ENCODE assay signal across 17 mouse cellular contexts in the genomic region with DNA sequence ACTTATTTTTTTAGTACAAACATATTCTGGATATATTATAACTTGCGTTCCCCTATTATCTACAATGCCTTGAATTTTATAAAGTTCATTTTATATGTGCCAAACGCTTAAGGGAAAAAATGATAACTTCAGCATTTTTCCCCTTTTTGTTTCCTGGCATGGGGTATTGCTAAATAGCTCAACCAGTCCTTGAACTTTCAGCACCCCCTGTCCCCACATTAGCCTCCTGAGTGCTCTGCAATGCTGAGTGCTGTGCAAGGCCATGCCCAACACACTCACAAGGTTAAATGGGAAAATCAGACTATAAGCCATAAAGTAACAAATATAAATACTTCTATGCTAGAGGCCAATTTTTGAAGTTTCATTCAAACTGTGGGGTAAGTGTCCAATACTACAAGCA.
DNase-seq lines count a peak whose midpoint lies in the region; TF ChIP-seq lines count a peak whose summit lies in the region.
"Had no signal": no experiment of that assay in that cellular context is flagged by ENCODE, and none has a peak within 500 bp of the region (broad histone marks: within the 10 kb centered on the region; RNA-seq: fewer than 3 reads in every experiment).

No protein-coding gene starts in this region.

- H3K27ac ChIP-seq in layer of hippocampus, adult 2 months = 0 out of 2 replicates have a peak overlapping the region, but pooled peaks have one; percentile 79
- H3K27ac ChIP-seq: embryonic facial prominence, embryonic 13.5 days; embryonic facial prominence, embryonic 15.5 days; forebrain, embryonic 10.5 days; forebrain, embryonic 12.5 days had no signal

- DNase-seq in adrenal gland, postnatal 36 days = peak; percentile 12 to 21
- no peak for DNase-seq in adrenal gland, adult 2 months
- DNase-seq in layer of hippocampus, adult 2 months (ENCODE audit: low spot score in 2 of 2) = no peak
- no peak for DNase-seq in layer of hippocampus, postnatal 10 days (ENCODE audit: low spot score in 2 of 2)
- DNase-seq: adrenal gland, postnatal 10 days; cerebellum, adult 11 months; cerebellum, adult 18-20 months; cerebellum, adult 8-10 months; cerebellum, adult 9-11 months; cerebellum, postnatal 14 days; cerebellum, postnatal 36 days; embryo, embryonic 11 days had no signal

- no peak overlapping the region for H3K4me3 ChIP-seq in layer of hippocampus, adult 2 months
- H3K4me3 ChIP-seq: embryonic facial prominence, embryonic 13.5 days; embryonic facial prominence, embryonic 15.5 days; erythroblast, embryonic 14.5 days; forebrain, embryonic 10.5 days; forebrain, embryonic 12.5 days had no signal

- TF ChIP-seq CTCF in layer of hippocampus, adult 2 months (conservative IDR thresholded peaks at IDR 0.05) = no peak

Comparison
In these comparisons a context has a peak if more than half of its experiments do, and no peak if none do; other contexts are left out.
1. DNase-seq: peak in adrenal gland, postnatal 36 days (2 of 2); none in adrenal gland, adult 2 months (single experiment), layer of hippocampus, adult 2 months (0 of 2) and layer of hippocampus, postnatal 10 days (0 of 2).